Mouse (Mus musculus) forebrain, embryonic 15.5 days (tissue): Measurements from ENCODE around the gene Bcor. TPM values are rescaled to one million over a fixed set of nuclear protein-coding genes. Genes with fewer than 3 reads are reported as not detected.

Experiments used
- ATAC-seq: fragments of 200-750 bp; cut with Nextera tagmentation; replicated peaks from 2 replicates; pipeline ENCODE4 v1.8.0; 2017; ENCODE audit warnings: mild to moderate bottlenecking, moderate TSS enrichment, moderate library complexity
- H3K27ac ChIP-seq: fragments of 300-500 bp; sonication (generic); replicated peaks from 2 replicates; pipeline ENCODE4 v1.5.1; 2015; ENCODE audit warnings: mild to moderate bottlenecking, inconsistent platforms
- H3K27me3 ChIP-seq: fragments of 300-500 bp; sonication (generic); 2 replicates; pipeline ENCODE4 v1.6.1; 2015; ENCODE audit warnings: inconsistent platforms
- H3K36me3 ChIP-seq: fragments of 300-500 bp; sonication (generic); 2 replicates; pipeline ENCODE4 v1.6.1; 2015; ENCODE audit warnings: mild to moderate bottlenecking, inconsistent platforms
- H3K4me1 ChIP-seq: fragments of 300-500 bp; sonication (generic); 2 replicates; pipeline ENCODE4 v1.6.1; 2015; ENCODE audit warnings: inconsistent platforms
- H3K4me2 ChIP-seq: fragments of 300-500 bp; sonication (generic); replicated peaks from 2 replicates; pipeline ENCODE4 v1.6.1; 2015; ENCODE audit warnings: mild to moderate bottlenecking, inconsistent platforms
- H3K4me3 ChIP-seq: fragments of 300-500 bp; sonication (generic); 2 replicates; pipeline ENCODE4 v1.5.1; 2015; ENCODE audit warnings: mild to moderate bottlenecking, inconsistent platforms
- H3K9ac ChIP-seq: fragments of 300-500 bp; sonication (generic); replicated peaks from 2 replicates; pipeline ENCODE4 v1.6.1; 2015; ENCODE audit warnings: mild to moderate bottlenecking, inconsistent platforms
- H3K9me3 ChIP-seq: fragments of 300-500 bp; sonication (generic); 2 replicates; pipeline ENCODE4 v1.6.1; 2016; ENCODE audit warnings: inconsistent platforms
- WGBS: fragments of 180-500 bp; shearing (Covaris S2); methylation state at CpG from one replicate; pipeline ENCODE4 v1.1.7; 2015; ENCODE audit warnings: mixed read lengths; 5-methylcytosine and 5-hydroxymethylcytosine counted together
- polyA plus RNA-seq: library from polyadenylated mRNA; unstranded; fragments of >200 nt; fragmentation: Nextera tagmentation; extraction: Ambion mirVana; gene quantifications from 2 replicates; pipeline ENCODE4 v1.2.1, GENCODE M21; 2015

Bcor gene
- polyA plus RNA-seq, 1 experiment from 2014 or later: 18.6 TPM

GRCm38 (mm10) chrX:12158244-12158820 lies 1.8 kb downstream of the Bcor start:
- Histone ChIP-seq H3K4me3 (peak overlapping the region; percentile 46), H3K36me3 (no peaks in the 10 kb centered on the region), H3K4me2 (peak overlapping the region; percentile 56), H3K4me1 (peaks cover 32% of the 10 kb centered on the region), H3K9ac (peak overlapping the region; percentile 42), H3K9me3 (no peaks in the 10 kb centered on the region), H3K27me3 (peaks cover 25% of the 10 kb centered on the region), H3K27ac (peak overlapping the region; percentile 56)
- 4% methylated on average over 44 of the region's 44 CpGs for WGBS
- ATAC-seq: peak; percentile 41

- 6% methylated on average over 25 of the region's 25 CpGs for WGBS
- H3K27ac ChIP-seq: no peak overlapping the region
- no peaks in the 10 kb centered on the region for H3K36me3 ChIP-seq
- H3K9ac ChIP-seq: no peak overlapping the region
- peaks cover 26% of the 10 kb centered on the region for H3K27me3 ChIP-seq
- H3K4me1 ChIP-seq: peaks cover 32% of the 10 kb centered on the region
- no peak overlapping the region for H3K4me3 ChIP-seq
- H3K4me2 ChIP-seq: peak overlapping the region; percentile 56; the same call in 1 of the 2 replicates
- no peak for ATAC-seq
- no peaks in the 10 kb centered on the region for H3K9me3 ChIP-seq
Measured at GRCm38 (mm10) chrX:12157331-12157930, 2.7 kb downstream of the Bcor start.

GRCm38 (mm10) chrX:12155842-12156291 lies 4.3 kb downstream of the Bcor start:
- Histone ChIP-seq H3K4me1 (peaks cover 47% of the 10 kb centered on the region), H3K4me2 (peak overlapping the region; percentile 49), H3K27ac (no peak overlapping the region), H3K4me3 (peak overlapping the region; percentile 33), H3K36me3 (no peaks in the 10 kb centered on the region), H3K9me3 (no peaks in the 10 kb centered on the region), H3K9ac (peak overlapping the region; percentile 24; the same call in 1 of the 2 replicates), H3K27me3 (peaks cover 30% of the 10 kb centered on the region)
- ATAC-seq: no peak
- 7% methylated on average over 30 of the region's 30 CpGs for WGBS

GRCm38 (mm10) chrX:12155068-12155840 lies 4.9 kb downstream of the Bcor start:
- H3K4me1 ChIP-seq: peaks cover 52% of the 10 kb centered on the region
- no peak for ATAC-seq
- peak overlapping the region; percentile 24; the same call in 1 of the 2 replicates for H3K9ac ChIP-seq
- no peaks in the 10 kb centered on the region for H3K36me3 ChIP-seq
- H3K4me3 ChIP-seq: peak overlapping the region; percentile 33
- H3K9me3 ChIP-seq: no peaks in the 10 kb centered on the region
- H3K27me3 ChIP-seq: peaks cover 34% of the 10 kb centered on the region
- 22% methylated on average over 29 of the region's 30 CpGs for whole genome bisulfite sequencing
- H3K4me2 ChIP-seq: peak overlapping the region; percentile 49
- no peak overlapping the region for H3K27ac ChIP-seq

GRCm38 (mm10) chrX:12153141-12154095 lies 6.7 kb downstream of the Bcor start:
- no peak overlapping the region for H3K9ac ChIP-seq
- H3K9me3 ChIP-seq: no peaks in the 10 kb centered on the region
- no peaks in the 10 kb centered on the region for H3K36me3 ChIP-seq
- no peak for ATAC-seq
- peaks cover 43% of the 10 kb centered on the region for H3K4me1 ChIP-seq
- no peak overlapping the region for H3K27ac ChIP-seq
- H3K4me3 ChIP-seq: no peak overlapping the region
- H3K4me2 ChIP-seq: no peak overlapping the region
- 18% methylated on average over 31 of the region's 31 CpGs for WGBS
- H3K27me3 ChIP-seq: peaks cover 30% of the 10 kb centered on the region

DNA sequence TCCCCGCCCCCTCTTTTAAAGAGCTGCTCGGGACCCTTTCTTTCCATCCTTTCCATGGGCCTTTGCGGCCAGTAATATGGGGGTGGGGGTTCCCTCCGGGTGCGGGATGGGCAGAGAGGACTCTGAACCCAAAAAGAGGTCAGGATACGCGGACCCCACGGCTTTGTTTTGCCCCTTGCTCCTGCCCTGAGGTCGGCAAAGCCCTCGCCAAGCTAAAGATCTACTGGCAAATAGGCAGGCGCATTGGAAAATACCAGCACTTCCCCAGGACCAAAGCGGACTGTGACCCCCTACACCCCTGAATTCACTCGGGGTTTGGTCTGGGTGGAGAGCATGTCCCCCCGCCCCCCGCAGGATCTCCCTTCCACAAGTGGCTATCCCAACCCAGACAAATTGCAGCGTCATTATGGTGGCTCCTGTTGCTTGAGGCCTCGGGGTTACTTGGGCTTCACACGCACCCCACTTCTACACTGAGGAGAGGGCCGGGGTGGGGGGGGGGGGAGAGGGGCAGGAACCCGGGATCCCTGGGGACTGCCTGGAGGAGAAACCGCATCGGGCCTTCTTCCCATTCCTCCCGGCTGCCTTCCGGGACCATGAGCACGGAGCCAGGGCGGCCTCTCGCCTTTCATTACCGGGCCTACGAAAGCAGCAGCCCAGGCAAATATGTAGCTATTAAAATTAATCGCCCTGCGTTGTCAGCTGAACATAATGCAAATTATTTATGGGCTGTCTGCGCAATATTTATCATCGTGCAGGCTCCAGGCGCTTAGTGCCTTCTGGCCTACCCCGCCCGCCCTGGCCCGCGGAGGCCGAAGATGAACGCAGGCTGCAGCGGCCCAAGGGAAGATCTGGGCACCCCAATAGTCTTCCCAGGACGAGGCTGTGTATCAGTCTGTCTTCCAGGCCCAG lies 7.9 kb downstream of the Bcor start:
- Histone ChIP-seq H3K4me1 (peaks cover 32% of the 10 kb centered on the region), H3K9me3 (no peaks in the 10 kb centered on the region), H3K4me3 (peak overlapping the region; percentile 34), H3K36me3 (no peaks in the 10 kb centered on the region), H3K27me3 (peaks cover 30% of the 10 kb centered on the region), H3K9ac (peak overlapping the region; percentile 35), H3K27ac (no peak overlapping the region), H3K4me2 (peak overlapping the region; percentile 52)
- WGBS: 23% methylated on average over 42 of the region's 42 CpGs
- no peak for ATAC-seq

GRCm38 (mm10) chrX:12151269-12151995 lies 8.7 kb downstream of the Bcor start:
- Histone ChIP-seq H3K27ac (0 out of 2 replicates have a peak overlapping the region, but pooled peaks have one; percentile 15), H3K4me3 (peak overlapping the region; percentile 34), H3K4me1 (peaks cover 31% of the 10 kb centered on the region), H3K27me3 (peaks cover 30% of the 10 kb centered on the region), H3K36me3 (no peaks in the 10 kb centered on the region), H3K4me2 (peak overlapping the region; percentile 52), H3K9me3 (no peaks in the 10 kb centered on the region), H3K9ac (peak overlapping the region; percentile 35)
- ATAC-seq: peak; percentile 57
- WGBS: 3% methylated on average over 43 of the region's 43 CpGs

GRCm38 (mm10) chrX:12150425-12150824 lies 9.7 kb downstream of the Bcor start:
- no peak for ATAC-seq
- Histone ChIP-seq H3K9ac (no peak overlapping the region), H3K27me3 (peaks cover 26% of the 10 kb centered on the region), H3K9me3 (no peaks in the 10 kb centered on the region), H3K36me3 (no peaks in the 10 kb centered on the region), H3K4me2 (no peak overlapping the region), H3K27ac (no peak overlapping the region), H3K4me3 (no peak overlapping the region), H3K4me1 (peaks cover 23% of the 10 kb centered on the region)
- WGBS: 39% methylated on average over 7 of the region's 7 CpGs

DNA sequence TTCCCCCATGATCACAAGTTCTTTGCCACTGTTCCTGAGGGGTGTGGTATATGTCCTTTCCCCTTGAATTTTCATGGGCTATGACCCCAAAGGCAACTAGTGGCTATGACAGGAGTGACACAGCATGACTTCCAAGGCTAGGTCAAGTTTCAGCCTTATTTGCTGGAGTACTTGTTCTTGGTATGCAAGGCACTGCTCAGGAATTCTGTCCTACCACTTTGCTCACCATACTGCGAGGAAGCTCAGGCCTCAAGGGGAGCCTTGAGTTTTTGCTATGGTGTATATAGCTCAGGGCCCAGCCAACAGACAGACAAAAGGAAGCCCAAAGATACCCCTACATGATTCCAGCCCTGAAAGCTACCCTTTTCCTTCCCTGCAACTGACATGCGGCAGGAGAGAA lies 13.9 kb downstream of the Bcor start:
- H3K4me2 ChIP-seq: no peak overlapping the region
- no peak overlapping the region for H3K4me3 ChIP-seq
- no peaks in the 10 kb centered on the region for H3K9me3 ChIP-seq
- WGBS: 68% methylated on average over 2 of the region's 2 CpGs
- no peak overlapping the region for H3K9ac ChIP-seq
- ATAC-seq: no peak
- H3K27ac ChIP-seq: no peak overlapping the region
- no peaks in the 10 kb centered on the region for H3K36me3 ChIP-seq
- peaks cover 9% of the 10 kb centered on the region; the same call in 1 of the 2 replicates for H3K4me1 ChIP-seq
- peaks cover 9% of the 10 kb centered on the region; the same call in 1 of the 2 replicates for H3K27me3 ChIP-seq

DNA sequence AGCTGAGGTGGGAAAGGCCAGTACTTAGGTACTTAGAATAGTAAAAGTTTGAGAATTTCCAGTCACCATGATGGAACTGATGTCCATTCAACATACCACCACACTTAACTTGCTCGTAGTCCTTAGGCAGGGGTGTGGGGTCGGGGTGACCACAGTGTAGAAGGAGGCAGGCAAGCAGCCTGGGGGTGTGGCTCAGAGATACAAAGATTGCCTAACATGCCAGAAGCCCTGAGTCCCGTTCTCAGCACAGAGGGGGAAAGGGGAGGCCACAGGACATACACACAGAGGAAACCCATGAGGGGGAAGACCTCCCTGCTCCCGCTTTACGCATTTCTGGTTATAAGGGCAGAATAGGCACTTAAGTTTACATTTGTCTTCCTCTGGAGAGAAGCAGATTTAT lies 17.3 kb downstream of the Bcor start:
- Histone ChIP-seq H3K4me1 (peaks cover 5% of the 10 kb centered on the region; the same call in 1 of the 2 replicates), H3K36me3 (no peaks in the 10 kb centered on the region), H3K4me2 (no peak overlapping the region), H3K9me3 (no peaks in the 10 kb centered on the region), H3K9ac (no peak overlapping the region), H3K4me3 (no peak overlapping the region), H3K27me3 (peaks cover 13% of the 10 kb centered on the region), H3K27ac (no peak overlapping the region)
- WGBS: 67% methylated on average over 5 of the region's 5 CpGs
- ATAC-seq: no peak
